Mouse (Mus musculus) spleen, embryonic (tissue): Measurements from ENCODE around the gene Itih5.

Source experiments
- CTCF ChIA-PET: fragments of 350-600 bp; sonication (Branson Sonifier 250); formaldehyde crosslinking; loops from one replicate; lab custom pipeline; 2022; lab: Charles Lee

Itih5 gene

DNA sequence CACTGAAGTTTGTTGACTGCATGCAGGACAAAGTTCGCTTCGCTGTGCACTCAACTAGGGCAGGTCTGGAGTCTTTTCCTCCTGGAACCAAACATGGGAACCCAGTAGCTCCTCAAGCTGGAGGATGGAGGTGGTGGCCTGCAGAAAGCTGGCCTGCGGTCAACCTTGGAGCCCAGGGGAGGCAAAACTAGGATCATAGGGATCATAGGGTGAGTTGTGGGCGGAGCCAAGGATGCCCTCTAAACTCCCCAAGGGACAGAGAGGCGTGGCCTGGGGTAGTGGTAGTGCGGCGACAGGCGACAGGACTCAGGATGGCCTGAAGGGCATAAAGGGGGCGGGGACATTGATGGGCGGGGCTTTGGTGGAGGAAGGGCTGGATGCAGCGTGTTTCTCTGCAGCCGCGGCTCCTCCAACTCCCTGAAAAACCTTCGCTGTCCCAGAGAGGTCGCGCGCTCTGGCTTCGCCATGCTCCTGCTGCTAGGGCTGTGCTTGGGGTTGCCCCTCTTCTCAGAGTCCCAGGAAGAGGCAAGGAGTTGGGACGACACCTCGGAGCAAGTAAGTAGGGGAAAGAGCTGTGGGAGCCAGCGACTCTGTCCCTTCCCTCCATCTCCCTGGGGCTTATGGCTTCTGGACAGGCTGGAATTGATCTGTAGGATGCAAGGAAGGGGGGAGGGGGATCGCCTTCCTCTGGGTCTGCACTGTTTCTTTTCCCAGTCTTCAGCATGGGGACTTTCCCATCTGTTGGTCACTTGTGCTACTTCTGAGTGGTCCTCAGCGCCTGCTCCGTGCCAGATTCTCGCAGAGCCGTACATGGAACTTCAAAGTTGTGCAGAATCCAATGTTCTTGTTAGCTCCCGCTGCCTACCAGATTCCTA lies at the start of gene Itih5:
TSS of gene Itih5 (plus strand) at position 371 of the 875 bp plus-strand sequence.
- CTCF ChIA-PET = interaction anchor here (1.5 kb wide), 1 partner anchor 10 kb away, joined by 8 read pairs; no protein-coding TSS in a partner anchor

DNA sequence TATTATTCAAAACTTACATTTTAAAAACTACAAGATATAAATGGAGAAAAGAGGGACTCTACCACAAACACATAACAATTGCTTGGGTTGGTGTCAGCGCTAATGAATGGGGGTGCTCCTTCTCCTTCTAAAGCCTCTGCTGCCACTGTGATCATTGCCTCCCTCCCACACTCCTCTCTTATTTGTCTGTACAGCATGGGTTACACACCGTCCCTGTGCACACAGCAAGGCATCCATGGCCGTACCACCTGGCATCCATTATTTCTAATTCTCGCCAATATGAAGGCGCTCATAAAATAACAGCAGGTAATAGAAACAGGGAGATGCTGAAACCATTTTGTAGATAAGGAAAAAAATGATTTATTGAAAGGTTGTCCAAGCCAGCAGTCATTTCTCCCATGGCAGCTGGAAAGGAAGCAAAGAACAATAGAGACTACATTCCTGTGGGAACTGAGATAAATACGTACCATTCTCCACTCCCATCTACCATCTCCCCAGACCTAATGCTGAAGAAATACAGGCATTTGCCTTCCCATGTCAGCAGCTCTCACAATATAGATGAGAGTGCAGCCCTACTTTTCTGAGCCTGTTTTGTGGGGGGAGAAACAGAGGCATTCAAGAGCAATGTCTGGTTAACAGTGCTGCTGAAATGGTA lies 44.7 kb upstream of the Itih5 start:
- CTCF ChIA-PET = no interaction called here

DNA sequence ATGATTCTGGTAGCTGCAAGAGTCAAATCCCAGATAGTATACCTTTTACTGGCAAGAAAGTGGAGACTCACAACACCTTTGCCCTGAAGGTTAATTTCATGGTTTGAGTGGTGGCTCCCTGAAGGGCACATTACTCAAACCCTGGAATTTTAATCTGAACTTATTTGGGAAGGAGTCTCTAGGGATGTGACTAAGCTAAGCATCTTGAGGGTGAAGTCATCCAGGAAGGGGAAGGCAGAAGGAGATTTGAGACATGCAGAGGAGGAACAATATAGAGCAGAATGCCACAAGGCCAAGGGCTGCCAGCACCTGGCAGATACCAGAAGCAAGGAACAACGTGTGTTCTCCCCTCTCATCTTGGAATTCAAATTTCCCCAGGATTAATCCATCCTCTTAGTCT lies 34.6 kb upstream of the Itih5 start:
- CTCF ChIA-PET = no interaction called here

DNA sequence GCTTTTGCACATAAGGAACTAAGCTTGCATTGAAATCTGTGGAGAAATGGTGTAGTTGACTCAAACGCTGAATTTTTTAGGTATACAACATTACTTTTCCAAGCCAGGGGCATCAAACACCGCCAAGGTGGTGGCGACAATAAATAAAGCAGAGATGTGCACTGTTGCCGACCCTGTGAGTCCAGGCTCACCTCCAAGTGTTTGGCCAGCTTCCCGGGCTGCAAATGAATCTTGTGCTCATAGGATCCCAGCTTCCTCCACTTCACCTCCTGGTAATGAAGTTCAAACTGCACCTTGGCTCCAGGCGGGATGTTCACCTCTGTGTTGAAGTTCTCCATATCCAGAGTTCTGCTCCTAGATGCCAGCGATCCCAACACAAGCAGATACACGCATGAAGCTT lies 34.1 kb upstream of the Itih5 start:
- CTCF ChIA-PET = no interaction called here

DNA sequence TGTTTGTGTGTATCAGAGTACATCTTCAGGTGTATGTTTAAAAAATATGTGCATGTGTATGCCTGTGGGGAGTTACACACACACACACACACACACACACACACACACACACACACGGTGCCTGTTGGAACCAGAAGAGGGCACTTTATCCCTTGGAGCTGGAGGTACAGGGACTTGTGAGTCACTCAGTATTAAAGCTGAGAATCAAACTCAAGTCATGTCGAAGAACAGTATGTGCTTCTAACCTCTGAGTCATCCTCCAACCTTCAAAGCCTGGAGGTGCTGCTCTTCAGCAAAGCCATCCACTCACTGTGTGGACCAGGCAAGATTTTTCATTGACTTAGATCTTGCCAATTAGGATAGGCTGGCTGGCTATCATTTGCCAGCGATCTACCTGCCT lies 31.5 kb upstream of the Itih5 start:
- CTCF ChIA-PET = no interaction called here

DNA sequence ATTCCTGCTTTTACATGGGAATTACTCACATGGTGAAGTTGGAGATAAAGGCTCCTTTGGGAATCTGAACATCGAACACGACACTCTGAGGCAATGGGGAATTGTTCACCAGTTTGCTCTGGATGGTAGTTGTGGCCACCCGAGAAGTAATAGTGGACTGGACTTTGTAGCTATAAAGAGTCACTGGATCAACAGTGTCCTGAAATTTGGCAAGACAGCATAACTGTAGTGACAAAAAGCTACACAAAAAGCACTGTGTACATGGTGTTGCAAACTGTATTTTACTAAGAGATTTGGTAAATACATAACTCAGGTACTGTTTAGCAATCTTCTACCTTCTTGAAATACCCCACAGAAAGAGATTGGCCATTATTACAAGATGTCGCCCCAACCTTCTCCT lies 27.2 kb upstream of the Itih5 start:
- CTCF ChIA-PET = no interaction called here

DNA sequence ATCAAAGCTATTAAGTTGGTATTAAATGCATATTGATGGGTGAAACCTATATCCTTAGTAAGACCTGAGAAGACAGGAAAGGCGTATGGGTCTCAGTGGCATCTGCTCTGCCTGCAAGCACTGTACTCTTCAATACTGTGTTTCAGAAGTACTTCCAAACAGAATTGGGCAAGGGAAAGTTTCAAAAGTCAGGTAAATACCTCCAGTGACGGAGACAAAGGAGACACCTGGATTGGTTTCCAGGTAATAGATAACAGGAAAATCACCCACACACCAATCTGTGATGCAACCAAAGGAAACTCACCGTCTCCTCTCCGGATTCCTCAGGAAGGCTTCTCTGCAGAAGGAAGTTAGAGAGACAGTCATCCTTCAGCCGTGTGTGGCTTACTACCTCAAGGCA lies 25.9 kb upstream of the Itih5 start:
- CTCF ChIA-PET = no interaction called here

DNA sequence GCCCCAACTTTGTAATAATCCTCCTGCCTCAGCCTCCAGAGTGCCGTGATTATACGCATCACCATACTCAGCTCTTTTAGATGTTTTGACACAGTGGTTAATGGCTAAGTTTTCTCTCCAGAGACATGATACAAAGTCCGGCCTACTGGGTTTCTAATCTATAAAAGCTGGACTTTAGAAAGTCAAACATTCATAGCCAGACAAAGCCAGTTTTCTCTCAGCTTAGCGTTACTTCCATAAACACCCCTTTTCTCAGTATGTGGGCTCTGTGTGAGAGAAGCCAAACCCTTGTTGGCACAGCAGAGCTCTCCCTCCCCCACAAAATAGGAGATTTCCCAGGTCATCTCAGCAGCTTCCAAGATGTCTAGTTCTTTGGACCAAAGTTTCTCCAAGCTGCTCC lies 24.8 kb upstream of the Itih5 start:
- CTCF ChIA-PET = no interaction called here

DNA sequence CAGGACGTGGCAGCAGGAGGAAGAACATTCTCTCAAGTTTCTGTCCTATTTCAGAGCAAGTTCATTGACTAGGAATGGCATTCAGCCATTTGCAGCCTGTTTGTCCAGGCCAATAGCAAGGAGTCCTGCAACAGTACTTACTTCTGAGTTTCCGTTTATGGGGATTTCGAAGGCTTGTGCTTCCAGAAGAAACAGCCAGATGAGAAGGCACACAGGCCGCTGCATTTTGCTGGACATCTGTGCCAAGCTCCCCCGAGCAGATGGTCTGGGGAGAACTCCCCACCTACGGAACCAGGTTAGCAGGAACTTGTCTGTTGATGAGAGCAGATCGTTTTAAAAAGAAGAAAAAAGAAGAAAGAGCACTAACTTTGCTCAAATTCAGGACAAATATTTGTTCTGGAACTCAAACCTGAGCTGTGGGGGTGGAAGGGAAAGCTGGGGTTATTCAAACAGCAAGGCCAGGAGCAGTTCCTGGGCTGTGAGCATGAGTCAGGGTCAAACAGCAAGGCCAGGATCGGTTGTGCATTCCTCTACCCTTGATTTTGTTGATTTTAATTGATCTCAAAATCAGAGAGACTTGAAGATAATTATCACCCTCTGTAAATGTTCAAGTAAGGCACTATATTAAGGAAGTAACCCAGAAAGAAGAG lies 22.9 kb upstream of the Itih5 start:
- CTCF ChIA-PET = no interaction called here

DNA sequence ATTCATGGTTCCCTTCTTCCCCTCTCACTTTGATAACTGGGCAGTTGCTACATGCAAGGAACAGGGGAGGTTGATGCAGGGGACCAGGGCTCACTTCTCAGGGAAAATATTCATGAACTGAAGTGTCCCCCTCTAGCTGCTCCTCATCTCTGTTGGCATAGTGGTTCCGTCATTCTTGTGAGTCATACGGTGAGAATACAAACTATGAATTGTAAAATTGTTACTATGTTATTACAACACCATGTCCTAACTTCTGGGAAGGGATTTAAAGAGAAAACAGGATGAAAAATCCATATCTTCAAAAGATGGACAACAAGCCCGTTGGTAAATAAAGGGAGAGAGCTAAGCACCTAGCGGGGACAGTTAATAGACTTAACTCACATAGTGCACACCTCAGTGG lies 22.1 kb upstream of the Itih5 start, which contains the start of gene Itih2:
TSS of gene Itih2 (minus strand) at position 101 of the 400 bp plus-strand sequence.
- CTCF ChIA-PET = no interaction called here

DNA sequence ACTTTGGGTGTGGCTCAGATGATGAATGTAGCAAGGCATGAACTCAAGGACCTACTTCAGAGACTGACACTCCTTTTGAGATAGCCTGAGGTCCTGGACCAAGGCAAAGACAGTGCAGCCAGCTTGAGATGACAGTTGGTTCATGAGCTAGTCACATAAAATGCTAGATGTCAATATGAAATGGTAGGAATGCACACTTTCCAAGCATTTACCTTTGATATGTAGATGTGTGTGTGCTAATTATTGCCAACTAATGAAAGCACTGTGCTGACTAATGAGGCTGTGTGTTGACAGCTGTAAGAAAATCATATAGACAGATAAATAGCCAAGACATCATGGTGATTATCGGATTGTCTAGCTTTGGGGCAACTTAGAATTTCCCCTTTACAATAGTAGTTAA lies 21.2 kb upstream of the Itih5 start:
- CTCF ChIA-PET = no interaction called here

DNA sequence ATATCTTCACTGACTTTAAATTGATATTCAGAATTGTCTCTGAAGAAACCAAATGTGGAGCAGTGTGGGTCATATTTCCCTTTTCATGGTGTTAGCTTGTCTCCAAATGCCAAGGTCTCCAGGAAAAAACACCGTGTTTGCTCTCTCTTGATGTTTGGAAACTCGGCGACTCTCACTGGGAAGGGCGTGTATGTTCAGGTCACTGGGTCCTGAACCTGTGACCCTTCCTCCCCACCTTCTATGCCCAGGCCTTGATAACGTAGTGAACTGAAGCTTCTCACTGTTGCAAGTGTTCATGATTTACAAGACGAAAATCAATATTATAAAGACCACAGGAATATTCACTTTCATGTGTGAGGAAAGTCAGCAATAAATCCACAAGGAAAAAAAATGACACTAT lies 19.4 kb upstream of the Itih5 start:
- CTCF ChIA-PET = no interaction called here

DNA sequence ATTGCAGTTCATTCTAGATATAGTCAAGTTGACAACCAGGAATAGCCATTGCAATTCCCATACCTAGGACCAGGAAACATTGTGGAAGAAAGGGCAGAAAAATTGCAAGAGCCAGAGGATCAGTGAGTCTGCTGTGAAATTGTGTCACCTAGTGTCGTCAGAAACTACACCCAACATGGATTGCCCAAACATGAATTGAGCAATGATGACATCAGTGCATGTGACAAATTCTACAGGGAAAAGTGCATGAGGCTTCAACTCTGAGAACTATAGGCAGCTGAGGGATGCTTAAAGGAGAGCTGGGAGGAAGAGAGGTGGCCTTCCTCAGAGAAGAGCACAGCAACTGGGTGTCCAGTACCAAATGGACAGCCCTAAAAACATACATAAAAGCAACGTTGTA lies 16.1 kb upstream of the Itih5 start:
- CTCF ChIA-PET = no interaction called here

DNA sequence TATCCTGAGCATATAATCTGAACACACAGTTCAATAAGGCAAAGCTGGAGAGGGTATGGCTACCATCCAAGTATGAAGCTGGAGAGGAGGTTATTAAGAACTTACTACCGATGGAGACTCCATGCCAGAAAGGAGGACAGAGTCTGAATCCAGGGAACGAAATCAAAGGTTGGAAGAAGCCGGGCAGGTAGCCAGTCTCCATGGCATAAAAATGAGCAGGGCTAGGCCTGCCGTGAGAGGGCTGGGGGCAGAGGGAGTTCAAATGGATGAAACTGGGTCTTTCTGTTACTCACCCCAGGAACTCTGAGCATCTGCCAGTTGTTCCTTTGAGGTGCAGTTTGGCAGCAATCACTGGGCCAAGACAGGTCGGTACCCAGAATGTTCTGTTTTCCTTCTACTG lies 12.9 kb upstream of the Itih5 start:
- CTCF ChIA-PET = no interaction called here

DNA sequence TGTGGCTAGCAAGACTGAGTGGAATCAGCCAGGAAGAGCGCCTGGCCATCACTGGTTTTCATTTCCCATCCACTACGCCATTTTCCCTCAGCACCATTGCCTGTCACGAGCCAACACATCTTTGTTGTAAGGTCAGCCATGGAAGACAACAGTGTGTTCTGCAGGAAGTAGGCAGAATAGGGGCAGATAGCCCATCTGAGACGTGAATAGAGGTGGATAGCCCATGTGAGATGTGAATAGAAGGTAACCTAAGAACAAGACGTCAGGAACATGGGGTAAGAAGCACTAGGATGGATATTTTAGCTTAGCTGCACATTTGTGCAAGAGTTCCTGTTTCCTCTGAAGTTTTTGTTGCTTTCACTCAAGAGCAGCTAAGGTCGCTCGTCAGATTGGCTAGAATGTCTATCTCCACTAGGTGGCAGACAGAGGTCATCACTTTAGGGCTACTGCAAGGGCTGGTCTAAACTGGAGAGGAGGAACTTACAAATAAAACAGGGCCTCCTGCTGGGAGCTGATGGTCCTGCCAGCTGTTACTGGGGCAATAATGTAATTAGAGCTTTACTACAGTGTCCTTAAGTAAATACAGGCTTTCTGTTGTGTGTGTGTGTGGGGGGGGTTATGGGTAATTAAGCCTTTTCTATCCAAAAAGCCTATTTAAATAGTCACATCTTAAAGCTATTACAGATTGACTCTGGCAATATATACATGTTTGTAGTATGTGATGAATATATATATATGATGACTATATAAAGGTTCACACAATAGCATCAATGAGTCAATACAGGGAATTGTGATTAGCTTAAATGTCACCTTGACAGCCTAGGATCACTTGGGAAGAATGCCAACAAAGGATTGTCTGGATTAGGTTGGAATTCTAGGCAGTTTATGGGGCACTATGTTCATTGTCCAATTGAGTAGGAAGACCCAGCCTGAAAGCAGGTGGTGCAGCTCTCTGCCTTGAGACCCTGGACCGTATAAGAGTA lies 10.6 kb upstream of the Itih5 start:
- CTCF ChIA-PET = interaction anchor here (0.6 to 1.7 kb wide), 5 partner anchors 11 to 422 kb away, joined by 3 to 37 read pairs (median 5); no protein-coding TSS in a partner anchor

DNA sequence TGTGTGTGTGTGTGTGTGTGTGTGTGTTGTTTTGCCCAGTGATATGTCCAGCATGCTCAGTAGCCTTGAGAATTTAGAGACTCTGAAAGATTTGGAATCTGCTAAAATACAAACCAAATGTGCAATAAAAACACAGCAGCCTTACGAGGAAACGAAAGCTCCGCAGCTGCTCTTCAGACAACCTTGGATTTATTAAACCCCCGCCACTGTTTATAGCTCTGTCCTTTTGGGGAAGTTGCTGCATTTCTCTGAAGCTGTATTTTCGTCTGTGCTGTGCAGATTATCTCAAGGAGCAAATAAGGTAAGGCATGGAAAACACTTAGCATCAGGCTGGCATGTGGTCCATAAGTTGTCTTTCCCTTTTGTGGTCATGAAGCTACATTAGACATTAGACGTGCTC lies 7.9 kb upstream of the Itih5 start:
- CTCF ChIA-PET = interaction anchor here (1.0 kb wide), 1 partner anchor 143 kb away, joined by 3 read pairs; no protein-coding TSS in a partner anchor

DNA sequence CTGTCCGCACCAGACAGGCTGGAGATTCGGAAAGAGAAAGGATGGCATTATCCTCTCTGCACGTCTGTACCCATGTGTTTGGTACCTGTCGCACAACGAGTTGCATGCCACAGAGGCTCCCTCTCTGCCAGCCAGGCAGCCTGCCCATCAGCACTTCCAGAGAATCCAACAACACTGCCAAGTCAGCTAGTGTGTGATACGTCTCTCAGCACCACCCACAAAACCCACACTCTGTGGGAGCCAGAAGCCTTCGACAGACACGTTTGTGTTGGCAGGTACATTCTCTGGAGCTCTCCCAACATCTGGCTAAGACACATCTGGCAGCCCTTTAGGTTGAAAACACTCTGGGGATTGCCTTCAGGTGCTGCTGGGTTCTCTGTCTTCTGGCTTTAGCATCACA lies 6.2 kb upstream of the Itih5 start:
- CTCF ChIA-PET = no interaction called here

DNA sequence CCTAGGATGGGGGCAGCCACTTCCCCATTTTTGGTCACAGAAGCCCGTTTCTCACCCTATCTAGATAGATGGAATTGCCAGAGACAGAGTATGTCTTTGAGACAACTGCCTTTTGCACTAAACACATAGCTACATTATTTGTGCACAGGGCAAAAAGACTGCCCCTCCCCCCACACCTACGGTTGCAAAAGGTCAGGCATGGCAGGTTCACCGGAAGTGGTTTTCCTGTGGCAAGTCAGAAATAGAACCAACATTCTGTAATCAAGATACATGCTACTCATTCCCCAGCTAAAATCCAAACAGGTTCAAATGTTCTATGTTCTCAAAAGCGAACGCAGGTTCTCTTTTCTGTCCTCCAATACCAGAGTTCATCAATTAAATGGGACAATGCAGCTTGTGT lies 781 bp upstream of the Itih5 start:
- CTCF ChIA-PET = no interaction called here

DNA sequence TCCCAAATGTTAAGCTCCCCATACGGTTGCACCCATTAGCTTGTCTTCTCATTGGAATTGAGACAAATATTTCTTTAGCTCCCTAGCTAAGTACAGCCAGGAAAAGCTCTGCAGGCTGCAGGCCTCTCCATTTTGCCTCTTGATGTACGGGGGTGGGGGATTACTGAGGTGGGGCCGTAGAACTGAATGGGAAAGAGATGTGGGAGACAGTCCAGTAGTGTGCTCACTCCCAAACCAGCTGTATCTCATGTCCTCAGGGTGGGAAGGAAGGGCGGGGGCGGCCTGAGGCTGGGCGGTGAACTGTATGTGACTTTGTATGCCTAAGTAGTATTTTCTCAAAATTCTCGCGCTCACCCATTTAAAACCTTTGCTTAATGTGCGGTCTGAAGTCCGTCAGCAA lies 3.8 kb downstream of the Itih5 start:
- CTCF ChIA-PET = interaction anchor here (0.7 kb wide), 1 partner anchor 88 kb away, joined by 6 read pairs; no protein-coding TSS in a partner anchor

DNA sequence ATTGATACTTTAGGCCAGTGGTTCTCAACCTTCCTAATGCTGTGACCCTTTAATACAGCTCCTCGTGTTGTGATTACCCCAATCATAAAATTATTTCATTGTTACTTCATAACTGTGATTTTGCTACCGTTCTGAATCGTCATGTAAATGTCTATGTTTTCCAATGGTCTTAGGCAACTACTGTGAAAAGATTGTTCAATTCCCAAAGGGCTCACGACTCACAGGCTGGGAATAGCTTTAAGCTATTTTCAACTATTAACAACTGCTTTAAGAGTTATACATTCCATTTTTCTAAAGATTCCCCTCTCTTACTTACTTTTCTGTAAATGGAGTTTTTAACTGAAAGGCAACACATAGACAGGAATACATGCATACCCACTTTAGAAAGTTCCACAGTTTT lies 8.6 kb downstream of the Itih5 start:
- CTCF ChIA-PET = no interaction called here

DNA sequence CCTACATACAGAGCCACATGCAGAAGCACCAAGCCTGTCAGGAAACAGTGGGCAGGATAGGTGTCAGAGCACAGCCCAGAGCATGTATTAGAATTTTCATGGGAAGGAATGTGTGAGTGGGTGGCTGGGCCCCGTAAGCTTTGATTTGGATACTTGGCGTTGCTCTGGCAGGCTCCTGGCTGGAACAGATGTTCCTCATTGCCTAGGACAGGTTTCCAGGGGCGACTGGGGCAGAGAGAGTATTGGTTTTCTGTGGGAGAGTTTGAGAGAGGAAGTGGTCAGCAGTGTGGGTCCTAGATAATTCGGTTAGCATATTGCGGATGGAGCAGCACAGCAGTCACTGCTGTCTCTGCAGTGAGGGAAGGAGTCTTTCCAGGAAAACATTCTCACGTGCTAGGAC lies 13.3 kb downstream of the Itih5 start:
- CTCF ChIA-PET = no interaction called here
